Mouse (Mus musculus) lung, adult 18-20 months (tissue): Measurements from ENCODE around the gene Gm9821.

Source experiments
- DNase-seq, 2 experiments: peaks; one replicate each; pipeline ENCODE4 v3.0.0; 2022; ENCODE audit warnings: mixed read lengths in 2 of 2

The Gm9821 gene

GRCm38 (mm10) chr2:91945483-91945882 lies at the start of gene Gm9821:
Gm9821 (plus strand) TSS chr2:91945703.
- no peak for DNase-seq

- no peak for DNase-seq
Observed at GRCm38 (mm10) chr2:91897968-91898367, 47.5 kb upstream of the Gm9821 start.

- no peak for DNase-seq
Observed at GRCm38 (mm10) chr2:91899141-91899540, 46.4 kb upstream of the Gm9821 start.

GRCm38 (mm10) chr2:91900431-91900830 lies 45.1 kb upstream of the Gm9821 start:
- no peak for DNase-seq

GRCm38 (mm10) chr2:91902336-91902735 lies 43.2 kb upstream of the Gm9821 start:
- no peak for DNase-seq

GRCm38 (mm10) chr2:91903171-91903925 lies 42.2 kb upstream of the Gm9821 start:
- no peak for DNase-seq

- DNase-seq, result no peak
Observed at GRCm38 (mm10) chr2:91904618-91905307, 40.7 kb upstream of the Gm9821 start.

- DNase-seq, result no peak
Observed at GRCm38 (mm10) chr2:91906141-91906540, 39.4 kb upstream of the Gm9821 start.

- no peak for DNase-seq
Observed at GRCm38 (mm10) chr2:91912616-91913015, 32.9 kb upstream of the Gm9821 start.

- DNase-seq, result peak in 1 of 2 experiments; percentile 45
Observed at GRCm38 (mm10) chr2:91913328-91914110, 32.0 kb upstream of the Gm9821 start.

GRCm38 (mm10) chr2:91916346-91916977 lies 29.0 kb upstream of the Gm9821 start:
- no peak for DNase-seq

- no peak for DNase-seq
Observed at GRCm38 (mm10) chr2:91917096-91917495, 28.4 kb upstream of the Gm9821 start.

- DNase-seq, result no peak
Observed at GRCm38 (mm10) chr2:91920130-91920529, 25.4 kb upstream of the Gm9821 start.

- peak; percentile 62 to 71 for DNase-seq
Observed at GRCm38 (mm10) chr2:91921181-91921789, 24.2 kb upstream of the Gm9821 start.

GRCm38 (mm10) chr2:91921790-91922570 lies 23.5 kb upstream of the Gm9821 start:
- peak in 1 of 2 experiments; percentile 36 for DNase-seq

- no peak for DNase-seq
Observed at GRCm38 (mm10) chr2:91922586-91923414, 22.7 kb upstream of the Gm9821 start.

GRCm38 (mm10) chr2:91923415-91924337 lies 21.8 kb upstream of the Gm9821 start:
- DNase-seq, result peak; percentile 61 to 67

- no peak for DNase-seq
Observed at GRCm38 (mm10) chr2:91924726-91925125, 20.8 kb upstream of the Gm9821 start.

GRCm38 (mm10) chr2:91925442-91925841 lies 20.1 kb upstream of the Gm9821 start:
- DNase-seq, result no peak

- no peak for DNase-seq
Observed at GRCm38 (mm10) chr2:91926949-91927348, 18.6 kb upstream of the Gm9821 start, which contains the start of gene Chrm4. Chrm4 (plus strand) TSS chr2:91927249.
